Mouse (Mus musculus) layer of hippocampus, postnatal 10 days (tissue): ENCODE measurements around the gene Atg4d. TPM values are rescaled to one million over a fixed set of nuclear protein-coding genes. Genes with fewer than 3 reads are reported as not detected.
"Not testable (repeated sequence)": the region's sequence is repeated elsewhere in the genome, so short reads cannot be mapped to it uniquely, and the experiment has no call there.

ENCODE experiments used
- DNase-seq, 2 experiments: peaks; one replicate each; pipeline ENCODE4 v3.0.0; 2021; ENCODE audit warnings: low spot score in 2 of 2
- long read RNA-seq: library from polyadenylated mRNA; stranded (forward); transcript quantifications from one replicate; pipeline ENCODE4 v2.0.0, GENCODE M21; 2023
- total RNA-seq, 2 experiments: library from RNA; stranded (reverse); gene quantifications; 2 replicates each; pipeline ENCODE4 v1.2.3; 2021

The Atg4d gene
- total RNA-seq, result 10 to 100 TPM; 28.8 to 29.4 TPM
- long read RNA-seq, full-length matches to known transcripts, result 32 of 49 reads
- long read RNA-seq, partial matches to known transcripts, result 8 of 49 reads
- long read RNA-seq, other reads (novel, unspliced or antisense), result 9 of 49 reads

- peak; percentile 94 to 96 for DNase-seq
Observed at GRCm38 (mm10) chr9:21265000-21265561, at the start of gene Atg4d. Gene Atg4d, plus strand, starts transcription at chr9:21265293.

- peak; percentile 58 to 71 for DNase-seq
Observed at GRCm38 (mm10) chr9:21216050-21216841, 48.8 kb upstream of the Atg4d start.

GRCm38 (mm10) chr9:21219820-21220219, 45.3 kb upstream of the Atg4d start:
- DNase-seq, result peak in 1 of 2 experiments; percentile 42

GRCm38 (mm10) chr9:21220490-21221382, 44.4 kb upstream of the Atg4d start:
- DNase-seq, result peak; percentile 95 to 96

- no peak for DNase-seq
Observed at GRCm38 (mm10) chr9:21221383-21221929, 43.6 kb upstream of the Atg4d start.

GRCm38 (mm10) chr9:21223490-21223889, 41.6 kb upstream of the Atg4d start:
- not testable (repeated sequence) for DNase-seq

- DNase-seq, result no peak
Observed at GRCm38 (mm10) chr9:21223906-21224305, 41.2 kb upstream of the Atg4d start.

GRCm38 (mm10) chr9:21224576-21225414, 40.3 kb upstream of the Atg4d start:
- DNase-seq, result no peak

- no peak for DNase-seq
Observed at GRCm38 (mm10) chr9:21225415-21225758, 39.7 kb upstream of the Atg4d start.

GRCm38 (mm10) chr9:21227342-21227741, 37.8 kb upstream of the Atg4d start:
- no peak for DNase-seq

GRCm38 (mm10) chr9:21231551-21231950, 33.5 kb upstream of the Atg4d start:
- no peak for DNase-seq

GRCm38 (mm10) chr9:21232867-21233266, 32.2 kb upstream of the Atg4d start:
- DNase-seq, result no peak

- DNase-seq, result no peak
Observed at GRCm38 (mm10) chr9:21233366-21233765, 31.7 kb upstream of the Atg4d start.

GRCm38 (mm10) chr9:21233805-21234204, 31.3 kb upstream of the Atg4d start:
- DNase-seq, result no peak

GRCm38 (mm10) chr9:21235341-21235740, 29.8 kb upstream of the Atg4d start:
- no peak for DNase-seq

- peak in 1 of 2 experiments; percentile 32 for DNase-seq
Observed at GRCm38 (mm10) chr9:21236991-21237367, 28.1 kb upstream of the Atg4d start.

GRCm38 (mm10) chr9:21237368-21238003, 27.6 kb upstream of the Atg4d start:
- DNase-seq, result peak in 1 of 2 experiments; percentile 45

- DNase-seq, result peak in 1 of 2 experiments; percentile 48
Observed at GRCm38 (mm10) chr9:21238004-21238732, 26.9 kb upstream of the Atg4d start.
